Mouse (Mus musculus) embryo, embryonic 9.5 days (tissue): Measurements from ENCODE around the gene Arl10.
A peak's percentile ranks its signal among the peaks of the same experiment; 100 is the strongest.

Experiments used
- DNase-seq: peaks from one replicate; pipeline ENCODE4 v3.0.0-alpha.2; 2017; ENCODE audit errors: extremely low spot score

Arl10 gene

DNA sequence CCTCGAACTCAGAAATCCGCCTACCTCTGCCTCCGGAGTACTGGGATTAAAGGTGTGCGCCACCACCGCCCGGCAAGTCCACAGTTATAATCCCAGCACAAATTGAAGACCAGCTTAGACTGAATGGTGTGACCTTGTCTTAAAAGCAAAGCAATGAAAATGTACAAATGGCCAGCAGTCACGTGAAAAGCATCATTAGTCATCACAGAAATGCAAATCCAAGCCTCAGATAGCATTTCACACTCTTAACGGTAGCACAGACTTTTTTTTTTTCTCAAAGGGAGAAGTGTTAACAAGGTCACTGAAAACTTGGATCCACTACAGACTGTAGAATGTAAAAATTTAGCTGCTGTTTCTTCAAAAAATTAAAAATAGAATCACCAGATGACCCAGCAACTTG lies 41.5 kb downstream of the Arl10 start:
- DNase-seq = no peak

DNA sequence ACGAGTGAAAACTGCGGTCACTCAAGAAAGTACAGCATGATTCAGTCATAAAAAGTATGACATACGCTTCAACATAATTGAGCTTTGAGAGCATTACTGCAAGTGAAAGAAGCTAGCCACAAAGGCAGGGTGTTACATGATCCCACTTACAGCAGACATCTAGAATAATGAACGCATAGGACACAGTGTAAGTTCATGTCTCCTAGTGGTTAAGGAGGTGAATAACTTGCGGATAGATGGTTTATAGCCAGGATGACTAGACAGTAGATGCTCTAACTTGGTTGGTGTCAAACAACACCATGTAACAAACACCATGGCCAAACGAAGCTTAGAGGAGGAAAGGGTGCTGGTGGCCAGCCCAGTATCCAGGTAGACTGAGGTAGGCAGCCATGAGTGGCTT lies 42.2 kb downstream of the Arl10 start:
- no peak for DNase-seq

DNA sequence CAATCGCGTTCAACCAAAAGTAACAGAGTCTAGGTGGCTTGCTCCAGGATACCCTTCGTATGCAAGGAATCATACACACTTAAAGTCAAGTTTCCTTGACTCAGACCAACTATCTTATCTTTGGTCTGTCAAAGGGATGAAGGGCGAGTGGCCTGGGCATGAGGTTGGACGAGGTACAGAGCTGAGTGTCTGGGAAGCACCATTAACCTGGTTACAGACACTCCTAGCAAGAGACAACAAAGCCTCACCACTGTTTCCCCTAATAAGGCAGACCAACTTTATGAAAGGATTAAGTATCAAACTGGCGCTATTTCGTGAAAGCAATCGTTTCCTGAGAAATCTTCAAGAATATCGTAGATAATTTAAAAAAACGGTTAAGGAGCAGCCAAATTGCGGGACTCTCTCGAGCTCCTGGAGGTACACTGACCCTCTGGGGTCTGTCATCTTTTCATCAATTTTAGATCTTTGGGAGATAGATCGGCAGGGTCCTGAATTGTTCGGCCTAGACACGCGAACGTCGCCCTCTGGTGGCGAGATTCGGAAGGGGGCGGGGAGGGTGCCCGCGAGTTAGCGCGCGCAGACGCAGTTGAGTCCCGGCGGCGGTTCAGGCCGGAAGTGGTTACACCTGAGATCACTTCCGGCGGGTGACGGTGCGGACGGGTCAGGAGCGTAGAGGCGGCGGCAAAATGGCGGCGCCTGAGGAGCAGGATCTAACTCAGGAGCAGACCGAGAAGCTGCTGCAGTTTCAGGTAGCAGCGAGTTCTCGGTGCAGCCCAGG lies 46.5 kb downstream of the Arl10 start, which contains the start of gene Faf2:
TSS of gene Faf2 (plus strand) at position 630 of the 778 bp plus-strand sequence.
- peak; percentile 99 for DNase-seq

DNA sequence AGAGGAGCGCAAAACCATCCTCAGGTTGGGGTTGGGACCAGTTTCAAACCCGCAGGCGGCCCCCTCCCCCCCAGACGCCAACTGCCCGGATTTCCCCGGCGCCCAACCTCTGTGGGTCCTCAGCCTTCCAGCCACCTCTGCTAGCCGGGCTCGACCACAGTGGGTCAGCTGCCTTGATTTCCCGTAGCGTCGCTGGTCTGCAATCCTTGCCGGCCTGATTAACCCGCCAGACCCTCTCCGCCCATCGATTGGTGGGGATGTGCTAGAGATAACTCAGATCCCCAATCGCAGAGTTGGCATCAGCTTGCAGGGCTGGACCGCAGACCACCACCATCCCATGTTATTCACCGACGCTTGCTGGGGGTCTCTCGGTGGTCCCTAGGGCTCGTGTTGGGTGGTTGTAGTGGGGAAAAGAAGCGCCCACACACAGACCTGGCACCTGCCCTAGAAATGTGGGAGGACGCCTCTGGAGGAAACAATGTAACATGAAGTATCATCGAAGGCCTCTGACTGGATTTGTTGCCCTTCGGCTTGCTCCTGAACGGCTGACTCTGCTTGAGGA lies 47.2 kb downstream of the Arl10 start:
- DNase-seq = peak; percentile 41

DNA sequence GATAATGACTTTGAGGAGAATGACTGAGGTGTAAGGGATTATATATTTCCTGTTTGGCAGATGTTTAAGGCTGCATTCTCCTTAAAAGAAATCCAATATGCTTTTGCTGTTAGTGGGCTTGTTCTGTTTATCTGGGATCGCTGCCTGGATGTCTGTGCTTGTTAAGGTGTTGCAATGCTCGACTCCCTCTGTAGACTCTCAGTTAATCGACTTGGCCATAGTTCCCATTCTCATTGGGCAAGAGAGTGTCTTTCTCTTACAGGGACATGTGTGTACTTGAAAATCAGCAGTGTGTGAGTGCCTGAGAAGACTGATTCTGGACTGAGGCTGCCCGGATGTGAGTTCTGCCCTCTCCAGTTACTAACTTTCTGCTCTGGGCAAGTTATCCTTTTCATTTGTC lies 54.3 kb downstream of the Arl10 start:
- DNase-seq = no peak
